Mouse (Mus musculus): ENCODE results near the gene Gm3618.
A peak's percentile ranks its signal among the peaks of the same experiment; 100 is the strongest.
"Not testable (repeated sequence)": the region's sequence is repeated elsewhere in the genome, so short reads cannot be mapped to it uniquely, and the experiment has no call there.

Gene Gm3618

DNA sequence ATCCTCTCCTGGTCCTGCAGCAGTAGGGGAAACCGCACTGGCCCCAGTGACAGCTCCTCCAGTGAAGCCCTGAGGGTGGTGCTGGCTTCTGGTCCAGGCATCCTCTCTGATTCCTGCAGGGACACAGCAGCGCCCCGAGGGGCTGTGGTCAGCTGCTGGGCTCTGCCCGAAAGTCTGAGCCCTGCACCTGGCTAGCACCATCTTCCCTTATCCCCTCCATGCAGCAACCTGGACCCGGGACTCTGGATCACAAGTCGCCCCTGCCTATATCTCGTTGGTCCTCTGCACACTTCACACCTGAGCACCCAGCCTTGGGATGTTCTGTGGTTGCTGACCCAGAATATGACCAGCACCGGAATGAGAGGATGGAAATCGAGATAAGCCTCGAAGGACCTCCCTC is at the start of gene Gm3618:
Gene Gm3618 (minus strand): TSS at position 101 of the 400 bp plus-strand sequence.
- not testable (repeated sequence) for DNase-seq (ENCODE audit: low spot score in 2 of 2)

DNA sequence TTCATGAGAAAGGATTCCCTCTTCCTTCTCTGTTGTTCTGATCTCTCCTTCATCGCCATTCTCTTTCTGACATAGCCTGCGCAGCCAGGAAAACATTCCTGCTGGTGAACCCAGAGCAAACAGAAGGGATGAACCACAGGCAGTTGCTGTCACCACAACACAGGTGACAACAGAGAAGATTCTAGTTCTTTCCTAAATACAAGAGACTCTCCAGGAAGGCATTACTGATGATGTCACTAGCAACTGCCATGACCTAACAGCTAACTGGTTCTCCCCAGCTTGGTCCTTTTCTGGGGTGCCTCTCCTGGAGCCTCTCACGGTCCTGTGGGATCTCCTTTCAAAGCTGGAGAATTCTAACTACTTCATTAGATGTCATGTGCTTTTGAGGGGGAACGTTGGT is 46.7 kb upstream of the Gm3618 start, which contains the start of gene Gm16440:
Gene Gm16440 (minus strand): TSS at position 101 of the 400 bp plus-strand sequence.
- DNase-seq (ENCODE audit: low spot score in 2 of 2), result not testable (repeated sequence)

DNA sequence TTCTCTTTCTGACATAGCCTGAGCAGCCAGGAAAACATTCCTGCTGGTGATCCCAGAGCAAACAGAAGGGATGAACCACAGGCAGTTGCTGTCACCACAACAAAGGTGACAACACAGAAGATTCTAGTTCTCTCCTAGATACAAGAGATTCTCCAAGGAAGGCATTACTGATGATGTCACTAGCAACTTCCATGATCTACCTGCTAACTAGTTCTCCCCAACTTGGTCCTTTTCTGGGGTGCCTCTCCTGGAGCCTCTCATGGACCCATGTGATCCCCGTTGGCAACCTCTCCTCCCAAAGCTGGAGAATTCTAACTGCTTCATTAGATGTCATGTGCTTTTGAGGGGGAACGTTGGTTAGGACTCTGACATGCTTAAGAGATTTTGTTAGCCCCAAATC is 38.7 kb downstream of the Gm3618 start, which contains the start of gene Gm21103:
Gene Gm21103 (minus strand): TSS at position 101 of the 400 bp plus-strand sequence.
- DNase-seq (ENCODE audit: low spot score in 2 of 2), result not testable (repeated sequence)

DNA sequence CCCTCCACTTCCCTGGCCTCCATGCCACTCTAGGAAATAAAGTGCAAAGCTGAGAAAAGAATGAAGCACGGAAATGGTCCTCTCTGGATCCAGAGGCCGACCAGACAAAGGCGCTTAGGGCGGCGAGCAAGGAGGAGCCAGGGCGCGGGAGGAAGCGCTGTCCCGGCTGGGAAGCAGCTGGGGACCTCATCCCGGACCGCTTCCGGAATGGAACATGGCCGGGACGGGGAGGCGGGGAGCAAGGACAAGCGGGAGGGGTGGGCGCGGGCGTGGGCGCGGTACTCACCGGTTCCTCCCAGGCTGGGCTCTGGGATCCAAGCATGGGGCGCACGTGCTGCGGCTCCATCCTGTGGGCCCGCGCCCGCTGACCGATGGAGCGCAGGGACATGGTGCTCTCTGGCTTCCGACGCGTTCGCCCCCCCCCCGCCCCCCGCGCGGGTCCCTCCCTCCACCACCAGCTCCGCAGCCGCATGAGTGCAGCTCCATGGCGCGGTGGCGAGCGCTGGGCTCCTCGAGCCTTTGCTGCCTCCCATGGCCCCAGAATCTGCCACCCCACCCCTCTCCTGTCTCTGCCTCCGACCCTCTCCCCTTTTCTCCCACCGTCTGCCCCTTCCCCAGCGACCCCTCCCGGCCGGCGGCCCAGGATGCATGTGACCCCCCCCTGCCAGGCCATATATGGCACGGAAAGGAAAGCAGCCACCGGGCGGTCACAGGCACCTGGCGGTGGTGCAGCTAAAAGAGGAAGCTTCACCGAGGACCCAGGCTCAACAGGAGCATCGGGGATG is 56.4 kb downstream of the Gm3618 start, which contains the start of gene Gm3411:
Gene Gm3411 (minus strand): TSS at position 320 of the 785 bp plus-strand sequence.
- DNase-seq (ENCODE audit: low spot score in 2 of 2), result peak; percentile 15 to 50

All from urinary bladder, adult 18-20 months (tissue).